8 mouse cellular contexts compared by ENCODE assay signal in the genomic region with DNA sequence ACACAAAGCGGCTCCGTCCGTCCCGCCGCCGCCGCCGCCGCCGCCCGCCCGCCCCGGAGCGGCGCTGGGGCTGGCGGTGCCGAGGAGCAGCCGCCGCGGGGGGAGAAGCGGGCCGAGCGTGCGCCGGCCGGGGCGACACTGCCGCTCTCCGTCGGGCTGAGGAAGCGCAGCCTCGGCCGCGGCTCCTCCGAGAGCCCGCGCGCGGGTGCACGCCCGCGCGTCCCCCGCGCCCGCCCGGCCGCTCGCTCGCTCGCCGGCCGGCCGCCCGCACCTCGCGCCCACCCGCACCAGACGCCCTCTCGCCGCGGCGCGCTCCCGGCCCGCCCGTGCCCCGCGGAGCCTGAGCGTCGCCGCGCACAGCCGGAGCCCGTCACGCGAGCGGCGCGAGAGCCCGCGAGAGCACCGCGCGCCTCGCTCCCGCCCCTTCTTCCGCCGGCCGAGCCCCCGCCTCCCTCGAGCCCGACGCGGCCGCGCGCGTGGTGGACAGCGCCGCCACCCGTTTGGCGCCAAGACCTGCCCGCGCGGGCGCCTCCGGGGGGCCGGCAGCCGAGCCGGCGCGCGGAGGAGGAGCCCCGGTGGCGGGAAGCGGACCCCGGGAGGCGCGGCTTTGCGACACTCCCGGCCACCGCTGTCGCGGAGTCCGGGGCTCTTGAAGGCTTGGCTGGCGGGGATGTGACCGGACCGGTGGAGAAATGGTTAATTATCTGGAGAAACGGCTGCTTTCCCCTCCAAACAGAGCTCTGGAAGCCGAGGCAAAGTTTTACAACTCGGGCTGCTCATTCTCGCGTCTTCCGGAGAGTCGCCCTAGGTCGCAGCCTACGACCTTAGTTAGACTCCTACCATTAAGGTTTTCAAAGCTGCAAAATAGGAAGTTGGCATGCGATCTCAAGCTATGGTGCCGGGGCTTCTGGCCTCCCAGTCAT. TPM values are rescaled to one million over a fixed set of nuclear protein-coding genes. Genes with fewer than 3 reads are reported as not detected.
A peak's percentile ranks its signal among the peaks of the same experiment; 100 is the strongest.
DNase-seq lines count a peak whose midpoint lies in the region; ATAC-seq lines count a peak whose summit lies in the region.

Gene Pds5a (minus strand): TSS at position 438 of the 923 bp plus-strand sequence.

- peak; percentile 55 for ATAC-seq in common myeloid progenitor, adult 5-6 weeks (replicated peaks; ENCODE audit: low read depth, poor library complexity, severe bottlenecking)

- DNase-seq in ZHBTc4 (ENCODE audit: low read depth, low spot score), result peak; percentile 93
- peak; percentile 62 to 76 for DNase-seq in gastrocnemius, adult 8-10 months (ENCODE audit: low spot score in 2 of 2)
- peak; percentile 54 for DNase-seq in hindlimb bud, embryonic 11.5 days (ENCODE audit: extremely low spot score, low read depth, low spot score)
- peak; percentile 57 to 81 for DNase-seq in left cerebral cortex, adult 8-10 months (ENCODE audit: low spot score in 2 of 2)
- peak; percentile 89 to 90 for DNase-seq in right cerebral cortex, postnatal 10 days (ENCODE audit: low spot score in 2 of 2)
- peak; percentile 81 for DNase-seq in urinary bladder, postnatal 25 days (ENCODE audit: low spot score)

- peaks cover 23% of the 10 kb centered on the region for H3K36me3 ChIP-seq in megakaryocyte, embryonic 14.5 days (replicated peaks; ENCODE audit: low read length)

- H3K27me3 ChIP-seq in megakaryocyte, embryonic 14.5 days (replicated peaks), result no peaks in the 10 kb centered on the region

- H3K4me1 ChIP-seq in megakaryocyte, embryonic 14.5 days, result peaks cover 36% of the 10 kb centered on the region

- peak within 1 kb of the TSS; percentile 95 for H3K4me3 ChIP-seq in megakaryocyte, embryonic 14.5 days (replicated peaks)

- H3K9me3 ChIP-seq in megakaryocyte, embryonic 14.5 days, result no peaks in the 10 kb centered on the region

RNA-seq across cellular contexts. Expression of gene Pds5a, which starts in this region (rescaled TPM):
- total RNA-seq in common myeloid progenitor, adult 5-6 weeks (2017), result 242 and 296 TPM in 2 replicates
- 10 to 100 TPM; 37.4 to 55.3 (median 41.5) TPM for total RNA-seq in gastrocnemius, adult 8-10 months (2022)
- 10 to 100 TPM; 73.0 to 80.2 (median 75.8) TPM for total RNA-seq in left cerebral cortex, adult 8-10 months (2022)
- polyA plus RNA-seq in megakaryocyte, embryonic 14.5 days (2012; ENCODE audit: insufficient read depth, low replicate concordance), result 1.8 and 4.8 TPM in 2 replicates

Comparison
In these comparisons a context has a peak if more than half of its experiments do, and no peak if none do; other contexts are left out.
1. Peak in every context shown above with its lines: DNase-seq, ATAC-seq and H3K4me3 ChIP-seq.